Mouse (Mus musculus) natural killer cell, adult 2 months (primary cell): ENCODE results near the gene Klhl28.

ENCODE experiments used
- DNase-seq, 2 experiments: peaks; one replicate each; pipeline ENCODE4 v3.0.0; 2022; ENCODE audit warnings: low spot score in 2 of 2

Klhl28 gene

GRCm38 (mm10) chr12:64965124-64966026 is at the start of gene Klhl28, which contains the start of gene Togaram1:
TSS of gene Klhl28 (minus strand) at chr12:64965534.
TSS of gene Togaram1 (plus strand) at chr12:64965804.
- peak; percentile 99 for DNase-seq

- no peak for DNase-seq
These were observed 42.4 kb upstream of the Klhl28 start for GRCm38 (mm10) chr12:65007725-65008124.

GRCm38 (mm10) chr12:64977518-64977917 is 12.2 kb upstream of the Klhl28 start:
- no peak for DNase-seq

- no peak for DNase-seq
These were observed 10.9 kb upstream of the Klhl28 start for GRCm38 (mm10) chr12:64976191-64976590.

- peak; percentile 8 to 32 for DNase-seq
These were observed 10.2 kb upstream of the Klhl28 start for GRCm38 (mm10) chr12:64975558-64975957.

GRCm38 (mm10) chr12:64972063-64972462 is 6.7 kb upstream of the Klhl28 start:
- DNase-seq, result no peak

GRCm38 (mm10) chr12:64971399-64971798 is 6.1 kb upstream of the Klhl28 start:
- DNase-seq, result no peak

- DNase-seq, result no peak
These were observed 2.7 kb upstream of the Klhl28 start for GRCm38 (mm10) chr12:64968067-64968466.

- no peak for DNase-seq
These were observed 2.1 kb upstream of the Klhl28 start for GRCm38 (mm10) chr12:64967470-64967869.

GRCm38 (mm10) chr12:64966652-64967435 is 1.5 kb upstream of the Klhl28 start:
- DNase-seq, result no peak

- DNase-seq, result peak; percentile 46 to 52
These were observed 832 bp upstream of the Klhl28 start for GRCm38 (mm10) chr12:64966101-64966631.

- no peak for DNase-seq
These were observed 774 bp downstream of the Klhl28 start for GRCm38 (mm10) chr12:64964560-64964959.

GRCm38 (mm10) chr12:64937493-64937892 is 27.8 kb downstream of the Klhl28 start:
- peak in 1 of 2 experiments; percentile 5 for DNase-seq

- peak; percentile 92 to 93 for DNase-seq
These were observed 47.5 kb downstream of the Klhl28 start, which contains the start of gene Gm527 for GRCm38 (mm10) chr12:64917578-64918471. TSS of gene Gm527 (plus strand) at chr12:64917906.

- no peak for DNase-seq
These were observed 48.6 kb downstream of the Klhl28 start for GRCm38 (mm10) chr12:64916735-64917134.

- DNase-seq, result no peak
These were observed 52.3 kb downstream of the Klhl28 start for GRCm38 (mm10) chr12:64912996-64913395.

- no peak for DNase-seq
These were observed 62.1 kb downstream of the Klhl28 start for GRCm38 (mm10) chr12:64903186-64903585.

GRCm38 (mm10) chr12:64902506-64902905 is 62.8 kb downstream of the Klhl28 start:
- no peak for DNase-seq

- peak; percentile 7 to 34 for DNase-seq
These were observed 68.1 kb downstream of the Klhl28 start for GRCm38 (mm10) chr12:64897060-64897730.
